Mouse (Mus musculus): Measurements from ENCODE around the gene Spns2. TPM values are rescaled to one million over a fixed set of nuclear protein-coding genes. Genes with fewer than 3 reads are reported as not detected.
A peak's percentile ranks its signal among the peaks of the same experiment; 100 is the strongest.

Spns2 gene
- polyA plus RNA-seq, 1 experiment from 2014 or later, result 8.8 TPM

- no peak overlapping the region for H3K27ac ChIP-seq
- no peaks in the 10 kb centered on the region for H3K9me3 ChIP-seq (replicated peaks)
- 73% methylated on average over 5 of the region's 5 CpGs for WGBS
- ATAC-seq (ENCODE audit: low FRiP score), result no peak
- no peak overlapping the region for H3K9ac ChIP-seq
- H3K4me3 ChIP-seq, result no peak overlapping the region
- H3K27me3 ChIP-seq, result no peaks in the 10 kb centered on the region
- peaks cover 35% of the 10 kb centered on the region for H3K4me1 ChIP-seq
- no peak overlapping the region for H3K4me2 ChIP-seq (replicated peaks)
- H3K36me3 ChIP-seq, result no peaks in the 10 kb centered on the region
These were observed 8.4 kb downstream of the Spns2 start for GRCm38 (mm10) chr11:72481313-72481712.

GRCm38 (mm10) chr11:72479499-72479898 lies 10.2 kb downstream of the Spns2 start:
- Histone ChIP-seq H3K9me3 (replicated peaks) (no peaks in the 10 kb centered on the region), H3K4me2 (replicated peaks) (no peak overlapping the region), H3K4me3 (no peak overlapping the region), H3K27ac (no peak overlapping the region), H3K36me3 (no peaks in the 10 kb centered on the region), H3K27me3 (no peaks in the 10 kb centered on the region), H3K9ac (no peak overlapping the region), H3K4me1 (peaks cover 29% of the 10 kb centered on the region)
- ATAC-seq (ENCODE audit: low FRiP score), result no peak
- WGBS, result 75% methylated on average over 2 of the region's 2 CpGs

GRCm38 (mm10) chr11:72478228-72478627 lies 11.5 kb downstream of the Spns2 start:
- WGBS, result 63% methylated on average over 6 of the region's 6 CpGs
- H3K4me2 ChIP-seq (replicated peaks), result no peak overlapping the region
- H3K4me3 ChIP-seq, result no peak overlapping the region
- 0 out of 2 replicates have a peak, but pooled peaks cover under 1% of the 10 kb centered on the region for H3K36me3 ChIP-seq
- no peaks in the 10 kb centered on the region for H3K27me3 ChIP-seq
- ATAC-seq (ENCODE audit: low FRiP score), result no peak
- peaks cover 27% of the 10 kb centered on the region for H3K4me1 ChIP-seq
- H3K9me3 ChIP-seq (replicated peaks), result no peaks in the 10 kb centered on the region
- no peak overlapping the region for H3K9ac ChIP-seq
- no peak overlapping the region for H3K27ac ChIP-seq

GRCm38 (mm10) chr11:72477653-72478052 lies 12.1 kb downstream of the Spns2 start:
- no peak for ATAC-seq (ENCODE audit: low FRiP score)
- no peaks in the 10 kb centered on the region for H3K27me3 ChIP-seq
- WGBS, result 77% methylated on average over 1 of the region's 1 CpGs

GRCm38 (mm10) chr11:72477182-72477581 lies 12.5 kb downstream of the Spns2 start:
- Histone ChIP-seq H3K4me2 (replicated peaks) (no peak overlapping the region), H3K4me1 (peaks cover 27% of the 10 kb centered on the region), H3K9me3 (replicated peaks) (no peaks in the 10 kb centered on the region), H3K36me3 (0 out of 2 replicates have a peak, but pooled peaks cover 4% of the 10 kb centered on the region), H3K27ac (peak overlapping the region; percentile 41), H3K27me3 (no peaks in the 10 kb centered on the region), H3K9ac (no peak overlapping the region), H3K4me3 (no peak overlapping the region)
- ATAC-seq (ENCODE audit: low FRiP score), result no peak
- 33% methylated on average over 5 of the region's 5 CpGs for WGBS

More at GRCm38 (mm10) chr11:72477653-72478052, 12.1 kb downstream of the Spns2 start:
- Histone ChIP-seq H3K9ac (no peak overlapping the region), H3K9me3 (replicated peaks) (no peaks in the 10 kb centered on the region), H3K4me1 (peaks cover 27% of the 10 kb centered on the region), H3K36me3 (0 out of 2 replicates have a peak, but pooled peaks cover 4% of the 10 kb centered on the region), H3K4me3 (no peak overlapping the region), H3K27ac (peak overlapping the region; percentile 41), H3K4me2 (replicated peaks) (no peak overlapping the region)

- peaks cover 27% of the 10 kb centered on the region for H3K4me1 ChIP-seq
- ATAC-seq (ENCODE audit: low FRiP score), result no peak
- 0 out of 2 replicates have a peak, but pooled peaks cover 4% of the 10 kb centered on the region for H3K36me3 ChIP-seq
- no peaks in the 10 kb centered on the region for H3K9me3 ChIP-seq (replicated peaks)
- no peaks in the 10 kb centered on the region for H3K27me3 ChIP-seq
- no peak overlapping the region for H3K27ac ChIP-seq
- WGBS, result 74% methylated on average over 7 of the region's 7 CpGs
- no peak overlapping the region for H3K4me2 ChIP-seq (replicated peaks)
- no peak overlapping the region for H3K9ac ChIP-seq
- no peak overlapping the region for H3K4me3 ChIP-seq
These were observed 13.6 kb downstream of the Spns2 start for GRCm38 (mm10) chr11:72476074-72476625.

- Histone ChIP-seq H3K9ac (no peak overlapping the region), H3K27ac (no peak overlapping the region), H3K27me3 (no peaks in the 10 kb centered on the region), H3K4me2 (replicated peaks) (no peak overlapping the region), H3K36me3 (0 out of 2 replicates have a peak, but pooled peaks cover 4% of the 10 kb centered on the region), H3K9me3 (replicated peaks) (no peaks in the 10 kb centered on the region), H3K4me3 (no peak overlapping the region), H3K4me1 (peaks cover 27% of the 10 kb centered on the region)
- WGBS, result 72% methylated on average over 7 of the region's 7 CpGs
- no peak for ATAC-seq (ENCODE audit: low FRiP score)
These were observed 14.3 kb downstream of the Spns2 start for GRCm38 (mm10) chr11:72475408-72475807.

GRCm38 (mm10) chr11:72474926-72475325 lies 14.8 kb downstream of the Spns2 start:
- H3K27ac ChIP-seq, result no peak overlapping the region
- H3K4me1 ChIP-seq, result peaks cover 27% of the 10 kb centered on the region
- 68% methylated on average over 3 of the region's 3 CpGs for WGBS
- no peaks in the 10 kb centered on the region for H3K27me3 ChIP-seq
- H3K4me2 ChIP-seq (replicated peaks), result no peak overlapping the region
- no peak overlapping the region for H3K9ac ChIP-seq
- H3K4me3 ChIP-seq, result no peak overlapping the region
- no peaks in the 10 kb centered on the region for H3K9me3 ChIP-seq (replicated peaks)
- ATAC-seq (ENCODE audit: low FRiP score), result no peak
- H3K36me3 ChIP-seq, result 0 out of 2 replicates have a peak, but pooled peaks cover 4% of the 10 kb centered on the region

GRCm38 (mm10) chr11:72473540-72473939 lies 16.2 kb downstream of the Spns2 start:
- WGBS, result 80% methylated on average over 4 of the region's 4 CpGs
- Histone ChIP-seq H3K4me1 (peaks cover 37% of the 10 kb centered on the region), H3K4me3 (no peak overlapping the region), H3K9me3 (replicated peaks) (no peaks in the 10 kb centered on the region), H3K36me3 (0 out of 2 replicates have a peak, but pooled peaks cover 4% of the 10 kb centered on the region), H3K4me2 (replicated peaks) (no peak overlapping the region), H3K27me3 (no peaks in the 10 kb centered on the region), H3K27ac (no peak overlapping the region), H3K9ac (no peak overlapping the region)
- no peak for ATAC-seq (ENCODE audit: low FRiP score)

GRCm38 (mm10) chr11:72471381-72471780 lies 18.3 kb downstream of the Spns2 start:
- Histone ChIP-seq H3K9me3 (replicated peaks) (no peaks in the 10 kb centered on the region), H3K27ac (no peak overlapping the region)
- 80% methylated on average over 6 of the region's 6 CpGs for WGBS

GRCm38 (mm10) chr11:72470004-72470403 lies 19.7 kb downstream of the Spns2 start:
- H3K4me1 ChIP-seq, result peaks cover 37% of the 10 kb centered on the region
- H3K4me3 ChIP-seq, result no peak overlapping the region
- WGBS, result 72% methylated on average over 4 of the region's 4 CpGs
- no peaks in the 10 kb centered on the region for H3K9me3 ChIP-seq (replicated peaks)
- 0 out of 2 replicates have a peak, but pooled peaks cover 4% of the 10 kb centered on the region for H3K36me3 ChIP-seq
- H3K4me2 ChIP-seq (replicated peaks), result no peak overlapping the region
- H3K9ac ChIP-seq, result no peak overlapping the region
- H3K27me3 ChIP-seq, result no peaks in the 10 kb centered on the region
- no peak for ATAC-seq (ENCODE audit: low FRiP score)
- H3K27ac ChIP-seq, result no peak overlapping the region

More at GRCm38 (mm10) chr11:72471381-72471780, 18.3 kb downstream of the Spns2 start:
- H3K4me1 ChIP-seq, result peaks cover 36% of the 10 kb centered on the region
- ATAC-seq (ENCODE audit: low FRiP score), result no peak
- 0 out of 2 replicates have a peak, but pooled peaks cover 4% of the 10 kb centered on the region for H3K36me3 ChIP-seq
- no peak overlapping the region for H3K4me3 ChIP-seq
- H3K9ac ChIP-seq, result no peak overlapping the region
- no peak overlapping the region for H3K4me2 ChIP-seq (replicated peaks)
- no peaks in the 10 kb centered on the region for H3K27me3 ChIP-seq

GRCm38 (mm10) chr11:72469217-72469616 lies 20.5 kb downstream of the Spns2 start:
- no peaks in the 10 kb centered on the region for H3K27me3 ChIP-seq
- 0 out of 2 replicates have a peak overlapping the region, but pooled peaks have one; percentile 3 for H3K9ac ChIP-seq
- H3K4me3 ChIP-seq, result no peak overlapping the region
- peaks cover 41% of the 10 kb centered on the region for H3K4me1 ChIP-seq
- 0 out of 2 replicates have a peak, but pooled peaks cover 4% of the 10 kb centered on the region for H3K36me3 ChIP-seq
- WGBS, result 29% methylated on average over 5 of the region's 5 CpGs
- H3K9me3 ChIP-seq (replicated peaks), result no peaks in the 10 kb centered on the region
- H3K27ac ChIP-seq, result peak overlapping the region; percentile 60; the same call in 1 of the 2 replicates
- H3K4me2 ChIP-seq (replicated peaks), result no peak overlapping the region
- ATAC-seq (ENCODE audit: low FRiP score), result peak; percentile 38; the same call in 1 of the 2 replicates

GRCm38 (mm10) chr11:72468525-72468924 lies 21.2 kb downstream of the Spns2 start:
- no peak overlapping the region for H3K4me2 ChIP-seq (replicated peaks)
- ATAC-seq (ENCODE audit: low FRiP score), result no peak
- 0 out of 2 replicates have a peak, but pooled peaks cover 5% of the 10 kb centered on the region for H3K36me3 ChIP-seq
- WGBS, result 72% methylated on average over 5 of the region's 5 CpGs
- no peaks in the 10 kb centered on the region for H3K27me3 ChIP-seq
- peak overlapping the region; percentile 60 for H3K27ac ChIP-seq
- H3K9ac ChIP-seq, result no peak overlapping the region
- no peak overlapping the region for H3K4me3 ChIP-seq
- peaks cover 41% of the 10 kb centered on the region for H3K4me1 ChIP-seq
- no peaks in the 10 kb centered on the region for H3K9me3 ChIP-seq (replicated peaks)

Measured in hindbrain, embryonic 12.5 days (tissue).